Mouse (Mus musculus): ENCODE results near the gene Grb7.

The Grb7 gene

DNA sequence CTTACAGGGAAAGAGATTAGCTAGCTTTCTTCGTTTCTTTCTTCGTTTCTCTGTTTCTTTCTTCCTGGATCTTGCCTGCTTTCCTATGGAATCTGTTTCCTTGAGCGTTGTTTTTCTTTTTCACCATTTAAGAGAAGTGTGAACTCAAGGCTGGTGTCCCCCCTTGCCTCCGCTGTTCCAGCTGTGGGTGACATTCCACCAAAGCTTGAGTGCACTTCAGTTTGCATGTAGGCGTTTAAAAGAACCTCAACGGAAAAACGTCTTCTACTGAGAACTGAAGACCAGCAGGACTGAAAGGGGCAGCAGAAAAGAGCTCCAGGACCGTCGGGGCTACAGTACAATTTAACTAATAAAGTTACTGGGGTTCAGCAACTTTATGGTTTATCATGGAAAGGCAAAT, 47.2 kb downstream of the Grb7 start:
- in situ Hi-C loops (cut with MboI, MseI): no loop called here

DNA sequence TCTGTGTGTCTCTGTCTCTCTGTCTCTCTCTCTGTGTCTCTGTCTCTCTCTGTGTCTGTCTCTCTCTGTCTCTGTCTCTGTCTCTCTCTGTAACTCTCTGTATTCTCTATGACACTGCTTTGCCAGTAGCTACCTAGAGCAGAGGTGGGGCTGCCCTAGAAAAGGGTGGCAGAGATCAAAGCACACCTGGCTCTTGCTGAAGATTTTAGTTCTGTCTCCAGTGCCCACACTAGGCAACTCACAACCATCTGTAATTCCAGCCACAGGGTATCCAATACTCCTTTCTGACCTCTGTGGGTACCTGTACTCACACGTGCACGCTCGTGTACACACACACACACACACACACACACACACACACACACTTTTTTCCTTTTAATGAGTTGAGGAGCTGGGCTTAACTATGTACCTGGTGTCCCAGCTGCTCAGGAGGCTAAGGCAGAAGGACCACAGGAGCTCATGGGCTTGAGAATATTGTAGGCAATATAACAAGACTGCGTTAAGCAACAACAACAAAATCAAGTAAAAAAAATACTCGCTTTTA, 49.1 kb downstream of the Grb7 start:
- in situ Hi-C loops (cut with MboI, MseI): no loop called here

DNA sequence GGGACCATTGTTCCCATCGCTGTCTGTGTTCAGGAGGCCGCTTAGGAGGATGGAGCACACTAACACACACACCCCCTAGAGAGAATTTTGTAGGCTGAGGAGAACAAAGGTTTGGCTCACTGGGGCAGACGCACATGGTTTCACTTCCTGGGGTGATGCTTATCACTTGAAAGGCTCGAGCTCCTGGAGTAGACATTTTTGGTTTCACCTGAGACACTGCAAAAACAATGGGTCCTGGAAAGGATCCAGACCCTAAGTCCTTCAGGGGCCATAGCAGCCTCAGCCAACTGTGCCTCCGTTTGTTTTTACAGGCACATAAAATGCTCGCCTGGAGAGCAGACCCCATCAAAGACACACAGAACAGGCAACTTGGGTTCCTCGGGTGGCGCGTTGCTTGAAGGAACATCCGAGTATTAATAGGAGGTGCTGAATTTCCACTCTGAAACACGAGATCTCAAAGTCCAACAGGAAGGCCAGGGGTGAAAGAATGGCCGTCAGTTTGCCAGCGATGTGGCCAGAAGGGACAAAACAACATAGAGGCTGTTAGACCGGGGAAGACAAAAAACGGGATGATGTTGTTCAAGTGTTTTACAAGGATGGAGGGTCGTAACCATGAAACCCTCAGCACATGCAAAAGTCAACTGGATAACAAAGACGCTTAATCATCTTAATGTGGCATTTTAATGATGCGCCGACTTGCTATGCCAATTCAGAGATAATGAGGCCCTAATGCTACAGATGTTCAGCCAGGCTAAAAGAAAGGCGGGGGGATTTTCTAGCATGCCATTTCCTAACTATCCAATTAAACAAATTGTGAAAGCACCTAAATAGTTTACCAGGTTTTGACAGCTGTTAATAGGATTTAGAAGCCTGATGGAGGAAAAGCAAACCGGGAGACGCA, 51.4 kb downstream of the Grb7 start:
- in situ Hi-C loops (cut with MboI, MseI): no loop called here

DNA sequence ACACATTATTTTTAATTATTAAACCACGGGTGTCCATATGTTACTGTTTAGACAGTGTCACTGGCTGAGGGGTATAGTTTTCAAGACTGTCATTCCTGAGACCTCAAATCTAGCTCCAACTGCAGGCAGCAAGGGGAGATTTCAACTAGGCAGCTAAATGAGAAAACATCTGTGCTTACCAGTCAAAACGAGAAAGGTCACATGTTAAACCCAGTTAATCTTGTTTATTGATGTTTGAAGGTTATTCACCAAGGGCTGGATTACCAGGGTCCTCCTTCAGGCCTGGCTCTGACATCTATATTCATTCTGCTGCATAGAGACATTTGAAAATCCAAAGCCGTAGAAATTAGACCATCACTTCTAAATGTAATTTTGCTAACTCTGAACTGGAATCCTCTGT, 58.7 kb downstream of the Grb7 start:
- in situ Hi-C loops (cut with MboI, MseI): no loop called here
